Comparison of ENCODE assay signal across 8 mouse cellular contexts in genomic region chr6:72534035-72534809, GRCm38 (mm10). TPM values are rescaled to one million over a fixed set of nuclear protein-coding genes. Genes with fewer than 3 reads are reported as not detected.
DNase-seq lines count a peak whose midpoint lies in the region; ATAC-seq and TF ChIP-seq lines count a peak whose summit lies in the region.

No protein-coding gene starts in this region.

- TF ChIP-seq RAD21 in CH12.LX (IDR thresholded peaks at IDR 0.05; ENCODE audit: low read depth, low read length): no peak; the same call in none of the 2 replicates

- in situ Hi-C loops in CH12.LX (cut with MboI; ENCODE audit: low pct_ligation_motif_present, low pct_unique_long_range_greater_than_20kb, low sequenced_read_pairs): no loop called here

- ATAC-seq in embryonic facial prominence, embryonic 13.5 days (ENCODE audit: insufficient number of reproducible peaks, insufficient read depth, low FRiP score, low TSS enrichment, low read depth): peak; percentile 68
- peak; percentile 37; the same call in 1 of the 2 replicates for ATAC-seq in heart, embryonic 12.5 days (ENCODE audit: insufficient number of reproducible peaks, low FRiP score)
- peak; percentile 52; the same call in 1 of the 2 replicates for ATAC-seq in kidney, embryonic 16.5 days (ENCODE audit: low FRiP score, low TSS enrichment)
- no peak; the same call in 1 of the 2 replicates for ATAC-seq in liver, postnatal 0 days
- ATAC-seq in neural tube, embryonic 13.5 days (ENCODE audit: low read depth): peak; percentile 59

- peak; percentile 96 to 99 for TF ChIP-seq CTCF in CH12.LX (conservative IDR thresholded peaks at IDR 0.05 in 1 of 2, IDR thresholded peaks at IDR 0.05 in 1 of 2; ENCODE audit: low read depth in 2 of 2, low read length in 2 of 2)
- TF ChIP-seq CTCF in liver, postnatal 0 days (IDR thresholded peaks at IDR 0.05; ENCODE audit: low read depth): peak; percentile 98

- WGBS in embryonic facial prominence, embryonic 13.5 days: 11% methylated on average over 9 of the region's 9 CpGs
- 37% methylated on average over 9 of the region's 9 CpGs for WGBS in heart, embryonic 12.5 days
- 40% methylated on average over 9 of the region's 9 CpGs for WGBS in kidney, embryonic 16.5 days
- WGBS in liver, postnatal 0 days (ENCODE audit: insufficient replicate concordance): 43% methylated on average over 9 of the region's 9 CpGs
- 42% methylated on average over 9 of the region's 9 CpGs for WGBS in neural tube, embryonic 13.5 days

- no peak overlapping the region for H3K4me3 ChIP-seq in CH12.LX (replicated peaks in 1 of 3; ENCODE audit: low read depth in 2 of 3, low read length in 2 of 3, poor library complexity in 1 of 3)
- H3K4me3 ChIP-seq in embryonic facial prominence, embryonic 13.5 days: no peak overlapping the region
- no peak overlapping the region for H3K4me3 ChIP-seq in heart, embryonic 12.5 days
- H3K4me3 ChIP-seq in kidney, embryonic 16.5 days (ENCODE audit: low read length): no peak overlapping the region
- no peak overlapping the region for H3K4me3 ChIP-seq in liver, postnatal 0 days (ENCODE audit: low read depth, low read length)
- H3K4me3 ChIP-seq in neural tube, embryonic 13.5 days: no peak overlapping the region

- no peaks in the 10 kb centered on the region for H3K27me3 ChIP-seq in CH12.LX (replicated peaks)
- no peaks in the 10 kb centered on the region for H3K27me3 ChIP-seq in embryonic facial prominence, embryonic 13.5 days
- no peaks in the 10 kb centered on the region for H3K27me3 ChIP-seq in heart, embryonic 12.5 days (replicated peaks)
- no peaks in the 10 kb centered on the region for H3K27me3 ChIP-seq in kidney, embryonic 16.5 days (ENCODE audit: insufficient read depth, low read length)
- H3K27me3 ChIP-seq in liver, postnatal 0 days (ENCODE audit: insufficient read depth, low read length): no peaks in the 10 kb centered on the region
- no peaks in the 10 kb centered on the region for H3K27me3 ChIP-seq in neural tube, embryonic 13.5 days

- DNase-seq in CH12.LX (ENCODE audit: extremely low read depth): peak; percentile 92
- DNase-seq in adrenal gland, postnatal 14 days: peak; percentile 80
- DNase-seq in liver, postnatal 0 days: peak; percentile 69
- DNase-seq in thymus, postnatal 0 days (ENCODE audit: low spot score): peak; percentile 70

- peaks cover 3% of the 10 kb centered on the region for H3K9me3 ChIP-seq in CH12.LX (replicated peaks; ENCODE audit: low read length)
- H3K9me3 ChIP-seq in embryonic facial prominence, embryonic 13.5 days: no peaks in the 10 kb centered on the region
- no peaks in the 10 kb centered on the region; the same call in 1 of the 2 replicates for H3K9me3 ChIP-seq in heart, embryonic 12.5 days (replicated peaks)
- peaks cover 3% of the 10 kb centered on the region; the same call in 1 of the 2 replicates for H3K9me3 ChIP-seq in kidney, embryonic 16.5 days (ENCODE audit: low read length)
- H3K9me3 ChIP-seq in liver, postnatal 0 days (ENCODE audit: low read length): no peaks in the 10 kb centered on the region
- no peaks in the 10 kb centered on the region for H3K9me3 ChIP-seq in neural tube, embryonic 13.5 days

- H3K36me3 ChIP-seq in CH12.LX (replicated peaks in 1 of 2; ENCODE audit: control insufficient read depth in 1 of 2, insufficient read depth in 1 of 2, low read length in 1 of 2): no peaks in the 10 kb centered on the region
- H3K36me3 ChIP-seq in embryonic facial prominence, embryonic 13.5 days: no peaks in the 10 kb centered on the region
- no peaks in the 10 kb centered on the region for H3K36me3 ChIP-seq in heart, embryonic 12.5 days
- H3K36me3 ChIP-seq in kidney, embryonic 16.5 days (ENCODE audit: insufficient read depth, low read length): no peaks in the 10 kb centered on the region
- H3K36me3 ChIP-seq in liver, postnatal 0 days (replicated peaks; ENCODE audit: insufficient read depth, low read length): no peaks in the 10 kb centered on the region
- H3K36me3 ChIP-seq in neural tube, embryonic 13.5 days: no peaks in the 10 kb centered on the region

- dilution Hi-C loops in CH12.LX (cut with MboI; ENCODE audit: extremely low pct_ligation_motif_present, extremely low pct_unique_long_range_greater_than_20kb, low sequenced_read_pairs): no loop called here

- H3K79me2 ChIP-seq in CH12.LX (replicated peaks; ENCODE audit: control insufficient read depth, extremely low read depth, insufficient read depth, poor library complexity, severe bottlenecking): no peaks in the 10 kb centered on the region

- peaks cover 4 to 41% of the 10 kb centered on the region in 2 experiments; a peak in 3 of 4 replicates for H3K4me1 ChIP-seq in CH12.LX (ENCODE audit: control insufficient read depth in 1 of 2, insufficient read depth in 2 of 2)
- peaks cover 32% of the 10 kb centered on the region for H3K4me1 ChIP-seq in embryonic facial prominence, embryonic 13.5 days
- H3K4me1 ChIP-seq in heart, embryonic 12.5 days (replicated peaks): peaks cover 22% of the 10 kb centered on the region
- peaks cover 17% of the 10 kb centered on the region for H3K4me1 ChIP-seq in kidney, embryonic 16.5 days (ENCODE audit: insufficient read depth, low read length)
- peaks cover 9% of the 10 kb centered on the region; the same call in 1 of the 2 replicates for H3K4me1 ChIP-seq in liver, postnatal 0 days (ENCODE audit: insufficient read depth)
- peaks cover 38% of the 10 kb centered on the region for H3K4me1 ChIP-seq in neural tube, embryonic 13.5 days (replicated peaks)

- TF ChIP-seq EP300 in CH12.LX (IDR thresholded peaks at IDR 0.05; ENCODE audit: low read length): no peak
- TF ChIP-seq EP300 in liver, postnatal 0 days (IDR thresholded peaks at IDR 0.05; ENCODE audit: low read depth): no peak

- no peak overlapping the region; the same call in 1 of the 2 replicates for H3K9ac ChIP-seq in CH12.LX (ENCODE audit: insufficient read depth, low read depth)
- no peak overlapping the region for H3K9ac ChIP-seq in embryonic facial prominence, embryonic 13.5 days
- H3K9ac ChIP-seq in heart, embryonic 12.5 days: no peak overlapping the region
- H3K9ac ChIP-seq in kidney, embryonic 16.5 days (replicated peaks; ENCODE audit: low read length): no peak overlapping the region
- no peak overlapping the region for H3K9ac ChIP-seq in liver, postnatal 0 days (replicated peaks)
- H3K9ac ChIP-seq in neural tube, embryonic 13.5 days: no peak overlapping the region

- H3K4me2 ChIP-seq in CH12.LX (ENCODE audit: insufficient read depth, low read depth, poor library complexity, severe bottlenecking): peak overlapping the region; percentile 8; the same call in 1 of the 2 replicates
- H3K4me2 ChIP-seq in embryonic facial prominence, embryonic 13.5 days: no peak overlapping the region
- H3K4me2 ChIP-seq in heart, embryonic 12.5 days: no peak overlapping the region
- H3K4me2 ChIP-seq in kidney, embryonic 16.5 days (replicated peaks; ENCODE audit: low read depth, low read length): no peak overlapping the region
- no peak overlapping the region for H3K4me2 ChIP-seq in liver, postnatal 0 days (ENCODE audit: low read depth, low read length)
- no peak overlapping the region for H3K4me2 ChIP-seq in neural tube, embryonic 13.5 days

- H3K27ac ChIP-seq in CH12.LX (ENCODE audit: insufficient read depth, low read depth): 0 out of 2 replicates have a peak overlapping the region, but pooled peaks have one; percentile 41
- H3K27ac ChIP-seq in embryonic facial prominence, embryonic 13.5 days: peak overlapping the region; percentile 28; the same call in 1 of the 2 replicates
- peak overlapping the region; percentile 54; the same call in 1 of the 2 replicates for H3K27ac ChIP-seq in heart, embryonic 12.5 days (ENCODE audit: poor library complexity, severe bottlenecking)
- peak overlapping the region; percentile 65; the same call in 1 of the 2 replicates for H3K27ac ChIP-seq in kidney, embryonic 16.5 days (ENCODE audit: low read length)
- H3K27ac ChIP-seq in liver, postnatal 0 days (ENCODE audit: low read depth): no peak overlapping the region
- peak overlapping the region; percentile 49; the same call in 1 of the 2 replicates for H3K27ac ChIP-seq in neural tube, embryonic 13.5 days (replicated peaks)

- no peak for TF ChIP-seq POLR2A in CH12.LX (IDR thresholded peaks at IDR 0.05; ENCODE audit: low read depth, low read length)

TF ChIP-seq in CH12.LX, 34 proteins besides CTCF, POLR2A, EP300 and RAD21 (continues in another document):
- TF ChIP-seq MAX (IDR thresholded peaks at IDR 0.05; ENCODE audit: low read length) (no peak), MEF2A (IDR thresholded peaks at IDR 0.05; ENCODE audit: borderline replicate concordance, low read depth, low read length) (peak; percentile 44; the same call in 1 of the 2 replicates), CHD1 (IDR thresholded peaks at IDR 0.05; ENCODE audit: low read depth, low read length) (no peak), BHLHE40 (IDR thresholded peaks at IDR 0.05; ENCODE audit: low read depth, low read length) (no peak), UBTF (IDR thresholded peaks at IDR 0.05; ENCODE audit: low read depth, low read length) (no peak)

RNA-seq across cellular contexts. Expression of gene Capg, which starts 10.0 kb away (rescaled TPM):
- total RNA-seq in CH12.LX (2012; rRNA removed) (211 and 264 TPM in 2 replicates), CH12.LX (2014; rRNA removed) (174 and 175 TPM in 2 replicates)
- polyA plus RNA-seq in CH12.LX (2012; ENCODE audit: insufficient read length, low read depth): 196 and 201 TPM in 2 replicates
- total RNA-seq in adrenal gland, postnatal 14 days (2021): 28.8 and 38.2 TPM in 2 replicates
- polyA plus RNA-seq in embryonic facial prominence, embryonic 13.5 days (2015; fragmentation: Nextera tagmentation; extraction: Ambion mirVana): 58.2 and 64.3 TPM in 2 replicates
- polyA plus RNA-seq in heart, embryonic 12.5 days (2016; fragmentation: Nextera tagmentation; extraction: Ambion mirVana): 22.5 and 24.7 TPM in 2 replicates
- 83.1 and 94.3 TPM in 2 replicates for polyA plus RNA-seq in kidney, embryonic 16.5 days (2015; fragmentation: Nextera tagmentation; extraction: Ambion mirVana)
- 20.0 and 22.8 TPM in 2 replicates for polyA plus RNA-seq in liver, postnatal 0 days (2015; fragmentation: Nextera tagmentation; extraction: Ambion mirVana)
- polyA plus RNA-seq in neural tube, embryonic 13.5 days (2015; fragmentation: Nextera tagmentation; extraction: Ambion mirVana): 11.9 and 12.9 TPM in 2 replicates
- 62.4 and 63.4 TPM in 2 replicates for polyA plus RNA-seq in thymus, postnatal 0 days (2015; fragmentation: Nextera tagmentation; extraction: Ambion mirVana)

RNA-seq across cellular contexts. Expression of gene Sh2d6, which starts 12.7 kb away (rescaled TPM):
- total RNA-seq in CH12.LX (2012; rRNA removed): 0.50 and 1.7 TPM in 2 replicates
- total RNA-seq in CH12.LX (2014; rRNA removed): 0.78 and 1.1 TPM in 2 replicates
- 4.3 and 4.9 TPM in 2 replicates for polyA plus RNA-seq in CH12.LX (2012; ENCODE audit: insufficient read length, low read depth)
- total RNA-seq in adrenal gland, postnatal 14 days (2021): 0.49 and 0.52 TPM in 2 replicates
- 0.31 TPM in 1 of 2 replicates, not detected in the other for polyA plus RNA-seq in embryonic facial prominence, embryonic 13.5 days (2015; fragmentation: Nextera tagmentation; extraction: Ambion mirVana)
- not detected in 2 replicates for polyA plus RNA-seq in heart, embryonic 12.5 days (2016; fragmentation: Nextera tagmentation; extraction: Ambion mirVana)
- polyA plus RNA-seq in kidney, embryonic 16.5 days (2015; fragmentation: Nextera tagmentation; extraction: Ambion mirVana): 0.17 TPM in 1 of 2 replicates, not detected in the other
- polyA plus RNA-seq in liver, postnatal 0 days (2015; fragmentation: Nextera tagmentation; extraction: Ambion mirVana): not detected in 2 replicates
- polyA plus RNA-seq in neural tube, embryonic 13.5 days (2015; fragmentation: Nextera tagmentation; extraction: Ambion mirVana): 0.36 and 0.55 TPM in 2 replicates
- 0.14 and 0.23 TPM in 2 replicates for polyA plus RNA-seq in thymus, postnatal 0 days (2015; fragmentation: Nextera tagmentation; extraction: Ambion mirVana)
